Mouse (Mus musculus) kidney, adult 18-20 months (tissue): ENCODE data around the gene Rad23b.
"Not testable (repeated sequence)": the region's sequence is repeated elsewhere in the genome, so short reads cannot be mapped to it uniquely, and the experiment has no call there.

Source experiments
- DNase-seq: peaks from one replicate; pipeline ENCODE4 v3.0.0; 2021

Rad23b gene

GRCm38 (mm10) chr4:55356726-55357125, 6.9 kb downstream of the Rad23b start:
- no peak for DNase-seq

- DNase-seq: no peak
Measured at GRCm38 (mm10) chr4:55363866-55364265, 14.0 kb downstream of the Rad23b start.

GRCm38 (mm10) chr4:55364374-55364773, 14.5 kb downstream of the Rad23b start:
- DNase-seq: peak; percentile 12

- DNase-seq: no peak
Measured at GRCm38 (mm10) chr4:55366014-55366413, 16.2 kb downstream of the Rad23b start.

GRCm38 (mm10) chr4:55370127-55370526, 20.3 kb downstream of the Rad23b start:
- no peak for DNase-seq

- no peak for DNase-seq
Measured at GRCm38 (mm10) chr4:55371355-55371754, 21.5 kb downstream of the Rad23b start.

GRCm38 (mm10) chr4:55382350-55382749, 32.5 kb downstream of the Rad23b start:
- no peak for DNase-seq

- no peak for DNase-seq
Measured at GRCm38 (mm10) chr4:55386768-55387167, 36.9 kb downstream of the Rad23b start.

GRCm38 (mm10) chr4:55391480-55391879, 41.6 kb downstream of the Rad23b start:
- no peak for DNase-seq

- no peak for DNase-seq
Measured at GRCm38 (mm10) chr4:55392445-55392844, 42.6 kb downstream of the Rad23b start.

- peak; percentile 22 for DNase-seq
Measured at GRCm38 (mm10) chr4:55397911-55398762, 48.3 kb downstream of the Rad23b start.

- DNase-seq: no peak
Measured at GRCm38 (mm10) chr4:55398901-55399300, 49.1 kb downstream of the Rad23b start.

- no peak for DNase-seq
Measured at GRCm38 (mm10) chr4:55405329-55405728, 55.5 kb downstream of the Rad23b start.

GRCm38 (mm10) chr4:55406558-55406957, 56.7 kb downstream of the Rad23b start:
- no peak for DNase-seq

- no peak for DNase-seq
Measured at GRCm38 (mm10) chr4:55408081-55408480, 58.2 kb downstream of the Rad23b start.

GRCm38 (mm10) chr4:55409025-55409424, 59.2 kb downstream of the Rad23b start:
- DNase-seq: no peak

GRCm38 (mm10) chr4:55409578-55410224, 59.9 kb downstream of the Rad23b start:
- not testable (repeated sequence) for DNase-seq

GRCm38 (mm10) chr4:55415864-55416263, 66.0 kb downstream of the Rad23b start:
- DNase-seq: no peak

- DNase-seq: no peak
Measured at GRCm38 (mm10) chr4:55426250-55426649, 76.4 kb downstream of the Rad23b start.
